Mouse (Mus musculus) megakaryocyte, adult 5-6 weeks (primary cell): ENCODE measurements around the gene Plpp3. TPM values are rescaled to one million over a fixed set of nuclear protein-coding genes. Genes with fewer than 3 reads are reported as not detected.

ENCODE experiments used
- ATAC-seq: 2 replicates; pipeline ENCODE4 v1.8.0; 2016; ENCODE audit warnings: mild to moderate bottlenecking, inconsistent platforms; ENCODE audit not compliant: poor library complexity, severe bottlenecking
- total RNA-seq, 2 experiments: library from RNA; stranded (forward) in 1 of 2; stranded (reverse) in 1 of 2; fragments of 153-499, 151-499 nt in 1 of 2; fragments of 221-1000, 200-1000 nt in 1 of 2; gene quantifications; 2 replicates each; pipeline versions ENCODE4 v1.2.3 to v1.2.4; 2015 to 2017

The Plpp3 gene
- total RNA-seq (2015) (0.29 and 0.48 TPM in 2 replicates), total RNA-seq (2017) (0.29 and 0.37 TPM in 2 replicates)

- peak; percentile 33 for ATAC-seq
Measured at GRCm38 (mm10) chr4:105157276-105158168, at the start of gene Plpp3. Gene Plpp3 (plus strand): TSS chr4:105157347.

- ATAC-seq, result no peak
Measured at GRCm38 (mm10) chr4:105107943-105108640, 49.1 kb upstream of the Plpp3 start.

- no peak for ATAC-seq
Measured at GRCm38 (mm10) chr4:105108641-105109198, 48.4 kb upstream of the Plpp3 start.

- peak; percentile 73 for ATAC-seq
Measured at GRCm38 (mm10) chr4:105109199-105109989, 47.8 kb upstream of the Plpp3 start, which contains the start of gene Prkaa2. Gene Prkaa2 (minus strand): TSS chr4:105109890.

GRCm38 (mm10) chr4:105109990-105110683 lies 47.0 kb upstream of the Plpp3 start:
- ATAC-seq, result no peak

GRCm38 (mm10) chr4:105110684-105111035 lies 46.5 kb upstream of the Plpp3 start:
- no peak for ATAC-seq

- ATAC-seq, result no peak
Measured at GRCm38 (mm10) chr4:105111770-105112169, 45.4 kb upstream of the Plpp3 start.

GRCm38 (mm10) chr4:105113042-105113441 lies 44.1 kb upstream of the Plpp3 start:
- ATAC-seq, result no peak

- ATAC-seq, result no peak
Measured at GRCm38 (mm10) chr4:105113468-105113867, 43.7 kb upstream of the Plpp3 start.

GRCm38 (mm10) chr4:105121081-105121480 lies 36.1 kb upstream of the Plpp3 start:
- ATAC-seq, result no peak

- no peak for ATAC-seq
Measured at GRCm38 (mm10) chr4:105122429-105122828, 34.7 kb upstream of the Plpp3 start.

GRCm38 (mm10) chr4:105129212-105129611 lies 27.9 kb upstream of the Plpp3 start:
- ATAC-seq, result no peak

- no peak for ATAC-seq
Measured at GRCm38 (mm10) chr4:105131756-105132314, 25.3 kb upstream of the Plpp3 start.

GRCm38 (mm10) chr4:105133350-105134050 lies 23.6 kb upstream of the Plpp3 start:
- ATAC-seq, result no peak

GRCm38 (mm10) chr4:105149492-105149891 lies 7.7 kb upstream of the Plpp3 start:
- ATAC-seq, result peak; percentile 78

GRCm38 (mm10) chr4:105151911-105152690 lies 5.0 kb upstream of the Plpp3 start:
- ATAC-seq, result peak; percentile 61

- no peak for ATAC-seq
Measured at GRCm38 (mm10) chr4:105153227-105153626, 3.9 kb upstream of the Plpp3 start.

GRCm38 (mm10) chr4:105156281-105156680 lies 866 bp upstream of the Plpp3 start:
- ATAC-seq, result no peak

GRCm38 (mm10) chr4:105156955-105157275 lies 232 bp upstream of the Plpp3 start:
- ATAC-seq, result no peak
